Mouse (Mus musculus): ENCODE data around the gene Agap1.

Gene Agap1

GRCm38 (mm10) chr1:89666154-89666553, 211.5 kb downstream of the Agap1 start:
- no peak for DNase-seq (ENCODE audit: low spot score in 2 of 2)

GRCm38 (mm10) chr1:89667387-89667786, 212.8 kb downstream of the Agap1 start:
- DNase-seq (ENCODE audit: low spot score in 2 of 2): no peak

- no peak for DNase-seq (ENCODE audit: low spot score in 2 of 2)
Observed at GRCm38 (mm10) chr1:89668635-89669034, 214.0 kb downstream of the Agap1 start.

- DNase-seq (ENCODE audit: low spot score in 2 of 2): no peak
Observed at GRCm38 (mm10) chr1:89671110-89671787, 216.6 kb downstream of the Agap1 start.

- no peak for DNase-seq (ENCODE audit: low spot score in 2 of 2)
Observed at GRCm38 (mm10) chr1:89673071-89673470, 218.5 kb downstream of the Agap1 start.

GRCm38 (mm10) chr1:89673686-89674085, 219.1 kb downstream of the Agap1 start:
- DNase-seq (ENCODE audit: low spot score in 2 of 2): no peak

- DNase-seq (ENCODE audit: low spot score in 2 of 2): no peak
Observed at GRCm38 (mm10) chr1:89674681-89675080, 220.1 kb downstream of the Agap1 start.

GRCm38 (mm10) chr1:89676411-89676810, 221.8 kb downstream of the Agap1 start:
- peak in 1 of 2 experiments; percentile 24 for DNase-seq (ENCODE audit: low spot score in 2 of 2)

GRCm38 (mm10) chr1:89680673-89681072, 226.1 kb downstream of the Agap1 start:
- DNase-seq (ENCODE audit: low spot score in 2 of 2): no peak

- DNase-seq (ENCODE audit: low spot score in 2 of 2): no peak
Observed at GRCm38 (mm10) chr1:89688914-89689313, 234.3 kb downstream of the Agap1 start.

GRCm38 (mm10) chr1:89689544-89690212, 235.1 kb downstream of the Agap1 start:
- peak; percentile 33 to 42 for DNase-seq (ENCODE audit: low spot score in 2 of 2)

- DNase-seq (ENCODE audit: low spot score in 2 of 2): no peak
Observed at GRCm38 (mm10) chr1:89691096-89691495, 236.5 kb downstream of the Agap1 start.

- no peak for DNase-seq (ENCODE audit: low spot score in 2 of 2)
Observed at GRCm38 (mm10) chr1:89692420-89692819, 237.8 kb downstream of the Agap1 start.

- no peak for DNase-seq (ENCODE audit: low spot score in 2 of 2)
Observed at GRCm38 (mm10) chr1:89694916-89695315, 240.3 kb downstream of the Agap1 start.

GRCm38 (mm10) chr1:89697241-89697640, 242.6 kb downstream of the Agap1 start:
- DNase-seq (ENCODE audit: low spot score in 2 of 2): no peak

- DNase-seq (ENCODE audit: low spot score in 2 of 2): no peak
Observed at GRCm38 (mm10) chr1:89700166-89700565, 245.6 kb downstream of the Agap1 start.

GRCm38 (mm10) chr1:89701162-89701730, 246.6 kb downstream of the Agap1 start:
- no peak for DNase-seq (ENCODE audit: low spot score in 2 of 2)

- no peak for DNase-seq (ENCODE audit: low spot score in 2 of 2)
Observed at GRCm38 (mm10) chr1:89703294-89703693, 248.7 kb downstream of the Agap1 start.

GRCm38 (mm10) chr1:89705670-89706069, 251.1 kb downstream of the Agap1 start:
- no peak for DNase-seq (ENCODE audit: low spot score in 2 of 2)

- no peak for DNase-seq (ENCODE audit: low spot score in 2 of 2)
Observed at GRCm38 (mm10) chr1:89706862-89707261, 252.3 kb downstream of the Agap1 start.

GRCm38 (mm10) chr1:89707756-89708480, 253.3 kb downstream of the Agap1 start:
- no peak for DNase-seq (ENCODE audit: low spot score in 2 of 2)

- DNase-seq (ENCODE audit: low spot score in 2 of 2): no peak
Observed at GRCm38 (mm10) chr1:89709824-89710223, 255.2 kb downstream of the Agap1 start.
